ENCODE assay signal across 17 mouse cellular contexts in genomic region chr5:113005941-113006391, GRCm38 (mm10). TPM values are rescaled to one million over a fixed set of nuclear protein-coding genes. Genes with fewer than 3 reads are reported as not detected.
A peak's percentile ranks its signal among the peaks of the same experiment; 100 is the strongest.
DNase-seq lines count a peak whose midpoint lies in the region; ATAC-seq and TF ChIP-seq lines count a peak whose summit lies in the region.
"Had no signal": no experiment of that assay in that cellular context is flagged by ENCODE, and none has a peak within 500 bp of the region (broad histone marks: within the 10 kb centered on the region; RNA-seq: fewer than 3 reads in every experiment).

No protein-coding gene starts in this region.

- no peak overlapping the region for H3K4me2 ChIP-seq in midbrain, postnatal 0 days (ENCODE audit: low read depth, low read length, poor library complexity, severe bottlenecking)
- H3K4me2 ChIP-seq in midbrain, embryonic 16.5 days (ENCODE audit: low read length) = no peak overlapping the region
- H3K4me2 ChIP-seq: embryonic facial prominence, embryonic 15.5 days; hindbrain, embryonic 14.5 days; liver, embryonic 12.5 days; midbrain, embryonic 13.5 days had no signal

- H3K27ac ChIP-seq in midbrain, postnatal 0 days (ENCODE audit: low read depth, low read length) = no peak overlapping the region
- H3K27ac ChIP-seq in midbrain, embryonic 16.5 days (ENCODE audit: low read length) = no peak overlapping the region
- H3K27ac ChIP-seq: embryonic facial prominence, embryonic 15.5 days; forebrain, embryonic 10.5 days; hindbrain, embryonic 14.5 days; liver, embryonic 12.5 days; midbrain, embryonic 13.5 days had no signal

- no peak for TF ChIP-seq CTCF in midbrain, postnatal 0 days (IDR thresholded peaks at IDR 0.05)

- H3K9me3 ChIP-seq in midbrain, postnatal 0 days (ENCODE audit: low read length) = no peaks in the 10 kb centered on the region
- H3K9me3 ChIP-seq in midbrain, embryonic 16.5 days (replicated peaks; ENCODE audit: control insufficient read depth, low read length, poor library complexity, severe bottlenecking) = no peaks in the 10 kb centered on the region
- H3K9me3 ChIP-seq: embryonic facial prominence, embryonic 15.5 days; forebrain, embryonic 10.5 days; liver, embryonic 12.5 days; midbrain, embryonic 13.5 days had no signal

- H3K4me1 ChIP-seq in midbrain, postnatal 0 days (ENCODE audit: insufficient read depth, low read length) = peaks cover 3% of the 10 kb centered on the region; the same call in 1 of the 2 replicates
- H3K4me1 ChIP-seq in midbrain, embryonic 16.5 days (ENCODE audit: control insufficient read depth, insufficient read depth, low read length) = no peaks in the 10 kb centered on the region
- H3K4me1 ChIP-seq: liver, embryonic 12.5 days had no signal

- DNase-seq in midbrain, postnatal 0 days (ENCODE audit: low spot score) = peak; percentile 9
- peak; percentile 45 to 51 for DNase-seq in cerebellum, postnatal 14 days
- DNase-seq in lung, postnatal 10 days = peak; percentile 60
- DNase-seq in kidney, postnatal 4 days = no peak
- DNase-seq in c-Kit-positive CD71-positive TER-119-positive erythroid progenitor cells, embryonic 14.5 days (ENCODE audit: low spot score) = no peak
- DNase-seq: adrenal gland, postnatal 10 days; kidney, postnatal 10 days; thymus, adult 18-20 months had no signal

- no peaks in the 10 kb centered on the region for H3K36me3 ChIP-seq in midbrain, postnatal 0 days (ENCODE audit: insufficient read depth, low read length)
- no peaks in the 10 kb centered on the region for H3K36me3 ChIP-seq in midbrain, embryonic 16.5 days (ENCODE audit: control insufficient read depth, insufficient read depth, low read length)
- H3K36me3 ChIP-seq: embryonic facial prominence, embryonic 15.5 days; forebrain, embryonic 10.5 days; liver, embryonic 12.5 days; midbrain, embryonic 13.5 days had no signal

- 87% methylated on average over 7 of the region's 7 CpGs for WGBS in midbrain, postnatal 0 days
- 80% methylated on average over 7 of the region's 7 CpGs for WGBS in midbrain, embryonic 16.5 days

- no peak overlapping the region for H3K4me3 ChIP-seq in midbrain, postnatal 0 days (ENCODE audit: low read depth, low read length)
- H3K4me3 ChIP-seq in midbrain, embryonic 16.5 days (ENCODE audit: low read depth, low read length) = no peak overlapping the region
- H3K4me3 ChIP-seq: embryonic facial prominence, embryonic 15.5 days; forebrain, embryonic 10.5 days; liver, embryonic 12.5 days; midbrain, embryonic 13.5 days had no signal

- H3K9ac ChIP-seq in midbrain, postnatal 0 days (replicated peaks; ENCODE audit: low read length, poor library complexity, severe bottlenecking) = no peak overlapping the region
- no peak overlapping the region for H3K9ac ChIP-seq in midbrain, embryonic 16.5 days (ENCODE audit: low read depth, low read length)
- H3K9ac ChIP-seq: embryonic facial prominence, embryonic 15.5 days; hindbrain, embryonic 14.5 days; liver, embryonic 12.5 days; midbrain, embryonic 13.5 days had no signal

- no peak for ATAC-seq in midbrain, postnatal 0 days (ENCODE audit: low FRiP score)
- ATAC-seq in midbrain, embryonic 16.5 days = no peak
- ATAC-seq in granulocyte monocyte progenitor cell, adult 5-6 weeks (replicated peaks; ENCODE audit: poor library complexity, severe bottlenecking) = no peak
- ATAC-seq: intestine, postnatal 0 days; liver, embryonic 12.5 days; midbrain, embryonic 13.5 days had no signal

- no peaks in the 10 kb centered on the region for H3K27me3 ChIP-seq in midbrain, postnatal 0 days (ENCODE audit: insufficient read depth, low read length)
- H3K27me3 ChIP-seq in midbrain, embryonic 16.5 days (ENCODE audit: control insufficient read depth, insufficient read depth, low read depth, low read length) = no peaks in the 10 kb centered on the region
- H3K27me3 ChIP-seq: embryonic facial prominence, embryonic 15.5 days; liver, embryonic 12.5 days; midbrain, embryonic 13.5 days had no signal

RNA-seq across cellular contexts. Expression of gene Grk3, which starts 9.6 kb away (rescaled TPM):
- total RNA-seq in midbrain, postnatal 0 days (2014; rRNA removed) = 48.4 and 73.0 TPM in 2 replicates
- 15.2 and 21.1 TPM in 2 replicates for polyA plus RNA-seq in midbrain, postnatal 0 days (2015; fragmentation: Nextera tagmentation; extraction: Ambion mirVana)
- 30.7 and 31.5 TPM in 2 replicates for polyA plus RNA-seq in midbrain, embryonic 16.5 days (2015; fragmentation: Nextera tagmentation; extraction: Ambion mirVana)
- 30.8 and 39.1 TPM in 2 replicates for total RNA-seq in granulocyte monocyte progenitor cell, adult 5-6 weeks (2014; fragmentation: Nextera tagmentation)
- 21.3 and 22.5 TPM in 2 replicates for total RNA-seq in granulocyte monocyte progenitor cell, adult 5-6 weeks (2017)
- polyA plus RNA-seq: C2C12 had no signal

Comparison
In these comparisons a context has a peak if more than half of its experiments do, and no peak if none do; other contexts are left out.
1. DNase-seq: peak in midbrain, postnatal 0 days (single experiment), cerebellum, postnatal 14 days (2 of 2) and lung, postnatal 10 days (single experiment); none in kidney, postnatal 4 days (0 of 2) and c-Kit-positive CD71-positive TER-119-positive erythroid progenitor cells, embryonic 14.5 days (single experiment).